8 mouse cellular contexts compared by ENCODE assay signal in the genomic region with DNA sequence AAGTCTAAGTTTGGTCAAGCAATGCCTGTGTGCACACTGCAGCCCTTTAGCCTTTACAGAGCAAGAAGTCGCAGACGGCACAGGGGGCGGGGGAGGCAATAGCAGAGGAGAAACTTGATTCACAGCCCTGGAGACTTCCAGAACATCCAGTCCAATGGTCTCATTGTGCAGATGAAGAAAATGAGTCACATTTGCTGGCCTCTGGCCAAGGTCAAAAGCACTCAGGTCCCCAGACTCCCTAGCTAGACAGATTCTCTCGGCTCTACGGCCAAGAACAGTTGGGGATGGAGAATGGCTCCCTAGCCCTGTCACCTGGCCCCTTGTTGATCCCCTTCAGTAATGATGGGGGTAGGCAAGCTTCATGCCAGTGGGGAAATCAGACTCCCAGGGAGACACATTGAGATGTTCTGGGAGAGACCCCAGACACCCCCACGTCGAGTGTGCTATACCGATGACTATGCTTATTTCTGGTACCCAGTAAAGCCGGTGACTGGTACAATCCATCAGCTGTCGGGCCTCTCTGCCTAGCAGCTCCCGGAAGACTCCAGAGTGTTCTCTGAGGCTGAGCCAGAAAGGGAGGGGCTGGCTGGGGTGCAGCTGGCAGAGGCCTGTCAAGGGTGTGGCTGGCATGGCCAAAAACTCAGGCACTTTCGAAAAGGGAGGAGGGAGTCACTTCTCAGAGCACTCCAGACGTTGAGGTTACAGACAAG. TPM values are rescaled to one million over a fixed set of nuclear protein-coding genes. Genes with fewer than 3 reads are reported as not detected.
A peak's percentile ranks its signal among the peaks of the same experiment; 100 is the strongest.
DNase-seq lines count a peak whose midpoint lies in the region; ATAC-seq lines count a peak whose summit lies in the region.
"Had no signal": no experiment of that assay in that cellular context is flagged by ENCODE, and none has a peak within 500 bp of the region (broad histone marks: within the 10 kb centered on the region; RNA-seq: fewer than 3 reads in every experiment).

No protein-coding gene starts in this region.

- 47% methylated on average over 13 of the region's 13 CpGs for WGBS in limb, embryonic 13.5 days
- 65% methylated on average over 13 of the region's 13 CpGs for WGBS in limb, embryonic 10.5 days
- 29% methylated on average over 13 of the region's 13 CpGs for WGBS in intestine, embryonic 16.5 days

- H3K27me3 ChIP-seq in limb, embryonic 13.5 days, result peaks cover 9% of the 10 kb centered on the region
- peaks cover 10% of the 10 kb centered on the region for H3K27me3 ChIP-seq in limb, embryonic 10.5 days (ENCODE audit: low read depth, poor library complexity, severe bottlenecking)
- no peaks in the 10 kb centered on the region for H3K27me3 ChIP-seq in intestine, embryonic 16.5 days (replicated peaks; ENCODE audit: control insufficient read depth, insufficient read depth, low read length)

- peak; percentile 74 for ATAC-seq in limb, embryonic 13.5 days (ENCODE audit: low FRiP score, low read depth)
- peak; percentile 59 for ATAC-seq in intestine, embryonic 16.5 days
- peak; percentile 69 for ATAC-seq in megakaryocyte, adult 5-6 weeks (ENCODE audit: poor library complexity, severe bottlenecking)

- no peak overlapping the region for H3K4me3 ChIP-seq in limb, embryonic 13.5 days
- no peak overlapping the region for H3K4me3 ChIP-seq in limb, embryonic 10.5 days
- H3K4me3 ChIP-seq in intestine, embryonic 16.5 days (ENCODE audit: low read length), result no peak overlapping the region
- H3K4me3 ChIP-seq: liver, embryonic 15.5 days had no signal

- no peaks in the 10 kb centered on the region for H3K36me3 ChIP-seq in limb, embryonic 13.5 days
- no peaks in the 10 kb centered on the region for H3K36me3 ChIP-seq in limb, embryonic 10.5 days
- no peaks in the 10 kb centered on the region for H3K36me3 ChIP-seq in intestine, embryonic 16.5 days (ENCODE audit: control insufficient read depth, insufficient read depth, low read length)
- H3K36me3 ChIP-seq: liver, embryonic 15.5 days had no signal

- peaks cover 17% of the 10 kb centered on the region for H3K4me1 ChIP-seq in limb, embryonic 13.5 days
- H3K4me1 ChIP-seq in limb, embryonic 10.5 days, result peaks cover 15% of the 10 kb centered on the region; the same call in 1 of the 2 replicates
- peaks cover 13% of the 10 kb centered on the region for H3K4me1 ChIP-seq in intestine, embryonic 16.5 days (ENCODE audit: control insufficient read depth, insufficient read depth, low read length)

- H3K4me2 ChIP-seq in limb, embryonic 13.5 days (replicated peaks), result 0 out of 2 replicates have a peak overlapping the region, but pooled peaks have one; percentile 2
- H3K4me2 ChIP-seq in intestine, embryonic 16.5 days (ENCODE audit: low read depth, low read length), result no peak overlapping the region
- H3K4me2 ChIP-seq: liver, embryonic 15.5 days had no signal

- no peaks in the 10 kb centered on the region for H3K9me3 ChIP-seq in limb, embryonic 13.5 days
- no peaks in the 10 kb centered on the region for H3K9me3 ChIP-seq in limb, embryonic 10.5 days (replicated peaks)
- H3K9me3 ChIP-seq in intestine, embryonic 16.5 days (ENCODE audit: control insufficient read depth, low read length), result no peaks in the 10 kb centered on the region
- H3K9me3 ChIP-seq: liver, embryonic 15.5 days had no signal

- H3K27ac ChIP-seq in limb, embryonic 13.5 days, result peak overlapping the region; percentile 52; the same call in 1 of the 2 replicates
- H3K27ac ChIP-seq in limb, embryonic 10.5 days, result no peak overlapping the region
- H3K27ac ChIP-seq in intestine, embryonic 16.5 days (ENCODE audit: low read length), result no peak overlapping the region
- H3K27ac ChIP-seq: liver, embryonic 15.5 days had no signal

- no peak for DNase-seq in limb, embryonic 10.5 days (ENCODE audit: low spot score)
- peak; percentile 91 for DNase-seq in adrenal gland, postnatal 10 days
- peak; percentile 83 to 89 for DNase-seq in gastrocnemius, adult 8-10 months (ENCODE audit: low spot score in 2 of 2)
- DNase-seq in B cell, adult 2 months, result no peak

- H3K9ac ChIP-seq in limb, embryonic 13.5 days, result no peak overlapping the region
- H3K9ac ChIP-seq in intestine, embryonic 16.5 days (ENCODE audit: low read depth, low read length), result no peak overlapping the region
- H3K9ac ChIP-seq: liver, embryonic 15.5 days had no signal

RNA-seq across cellular contexts. Expression of a gene that starts 8.1 kb away (rescaled TPM):
- 134 and 150 TPM in 2 replicates for polyA plus RNA-seq in limb, embryonic 13.5 days (2015; fragmentation: Nextera tagmentation; extraction: Ambion mirVana)
- polyA plus RNA-seq in limb, embryonic 10.5 days (2016; fragmentation: Nextera tagmentation; extraction: Ambion mirVana), result 34.0 and 34.8 TPM in 2 replicates
- 10 to 100 TPM; 68.2 to 90.0 TPM for total RNA-seq in adrenal gland, postnatal 10 days (2021)
- 100 to 1,000 TPM; 202 to 250 (median 231) TPM for total RNA-seq in gastrocnemius, adult 8-10 months (2022)
- polyA plus RNA-seq in intestine, embryonic 16.5 days (2015; fragmentation: Nextera tagmentation; extraction: Ambion mirVana), result 112 and 114 TPM in 2 replicates
- total RNA-seq in megakaryocyte, adult 5-6 weeks (2015), result not detected in 2 replicates
- total RNA-seq in megakaryocyte, adult 5-6 weeks (2017), result not detected in 2 replicates

RNA-seq across cellular contexts. Expression of a gene that starts 54.8 kb away (rescaled TPM):
- 155 and 168 TPM in 2 replicates for polyA plus RNA-seq in limb, embryonic 13.5 days (2015; fragmentation: Nextera tagmentation; extraction: Ambion mirVana)
- 197 and 203 TPM in 2 replicates for polyA plus RNA-seq in limb, embryonic 10.5 days (2016; fragmentation: Nextera tagmentation; extraction: Ambion mirVana)
- total RNA-seq in adrenal gland, postnatal 10 days (2021), result 100 to 1,000 TPM; 413 to 414 TPM
- total RNA-seq in gastrocnemius, adult 8-10 months (2022), result 100 to 1,000 TPM; 306 to 315 (median 309) TPM
- 137 and 144 TPM in 2 replicates for polyA plus RNA-seq in intestine, embryonic 16.5 days (2015; fragmentation: Nextera tagmentation; extraction: Ambion mirVana)
- 124 and 141 TPM in 2 replicates for total RNA-seq in megakaryocyte, adult 5-6 weeks (2015)
- 72.4 and 88.1 TPM in 2 replicates for total RNA-seq in megakaryocyte, adult 5-6 weeks (2017)

Comparison
In these comparisons a context has a peak if more than half of its experiments do, and no peak if none do; other contexts are left out.
1. DNase-seq: peak in adrenal gland, postnatal 10 days (single experiment) and gastrocnemius, adult 8-10 months (2 of 2); none in limb, embryonic 10.5 days (single experiment) and B cell, adult 2 months (0 of 2).
2. RNA of a gene that starts 8.1 kb away (total RNA-seq): 202 to 250 TPM in gastrocnemius, adult 8-10 months and 68.2 to 90.0 TPM in adrenal gland, postnatal 10 days; not detected in megakaryocyte, adult 5-6 weeks; every median in the first group is over 10 times any median in the second.
3. Peak in every context shown above with its lines, with median percentiles within 50 percentile points of each other: ATAC-seq.